14 mouse cellular contexts compared by ENCODE assay signal in the genomic region with DNA sequence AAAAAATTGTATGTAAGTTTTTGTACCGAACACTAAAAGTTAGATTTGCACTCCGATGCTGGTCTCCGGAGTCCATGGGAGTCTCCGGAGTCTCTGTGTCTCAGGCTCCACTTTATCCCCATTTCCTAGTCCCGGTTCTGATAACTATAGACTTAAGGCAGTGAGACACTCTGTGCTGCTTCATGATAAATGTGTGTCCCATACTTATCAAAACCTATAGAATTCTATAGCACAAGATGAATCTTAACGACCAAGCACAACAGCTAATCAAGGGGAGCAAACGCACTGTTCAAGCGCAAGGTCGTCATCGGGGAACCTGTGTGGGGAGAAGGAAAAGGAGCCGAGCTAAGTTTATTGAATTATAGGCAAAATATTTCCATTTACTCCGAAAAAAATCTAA.
A peak's percentile ranks its signal among the peaks of the same experiment; 100 is the strongest.
DNase-seq lines count a peak whose midpoint lies in the region; ATAC-seq and TF ChIP-seq lines count a peak whose summit lies in the region.
"Had no signal": no experiment of that assay in that cellular context is flagged by ENCODE, and none has a peak within 500 bp of the region (broad histone marks: within the 10 kb centered on the region; RNA-seq: fewer than 3 reads in every experiment).

No protein-coding gene starts in this region.

- TF ChIP-seq CTCF in lung, embryonic 14.5 days (IDR thresholded peaks at IDR 0.05; ENCODE audit: low read depth), result no peak
- TF ChIP-seq CTCF in layer of hippocampus, adult 2 months (conservative IDR thresholded peaks at IDR 0.05), result no peak

- H3K9me3 ChIP-seq in heart, embryonic 14.5 days (ENCODE audit: control insufficient read depth, low read length), result no peaks in the 10 kb centered on the region
- no peaks in the 10 kb centered on the region for H3K9me3 ChIP-seq in lung, embryonic 14.5 days (ENCODE audit: low read depth, low read length)
- H3K9me3 ChIP-seq in embryonic facial prominence, embryonic 13.5 days, result no peaks in the 10 kb centered on the region
- H3K9me3 ChIP-seq in limb, embryonic 14.5 days (ENCODE audit: control insufficient read depth, low read length), result no peaks in the 10 kb centered on the region
- H3K9me3 ChIP-seq: liver, embryonic 13.5 days had no signal

- no peaks in the 10 kb centered on the region; a peak in 1 of 4 replicates for H3K4me1 ChIP-seq in heart, embryonic 14.5 days (ENCODE audit: control insufficient read depth in 2 of 2, insufficient read depth in 2 of 2, low read length in 2 of 2)
- peaks cover 17% of the 10 kb centered on the region; the same call in 1 of the 2 replicates for H3K4me1 ChIP-seq in lung, embryonic 14.5 days (ENCODE audit: insufficient read depth)
- H3K4me1 ChIP-seq in embryonic facial prominence, embryonic 13.5 days, result peaks cover 13% of the 10 kb centered on the region
- H3K4me1 ChIP-seq in limb, embryonic 14.5 days (ENCODE audit: control insufficient read depth, insufficient read depth, low read length), result peaks cover 10% of the 10 kb centered on the region
- H3K4me1 ChIP-seq: liver, embryonic 13.5 days had no signal

- DNase-seq in heart, adult 8-10 months (ENCODE audit: low spot score), result no peak
- DNase-seq in lung, embryonic 14.5 days, result no peak
- DNase-seq in lung, postnatal 36 days, result no peak
- no peak for DNase-seq in limb, embryonic 14.5 days (ENCODE audit: low spot score)
- no peak for DNase-seq in layer of hippocampus, adult 2 months (ENCODE audit: low spot score in 2 of 2)
- DNase-seq: adrenal gland, postnatal 25 days; gastrocnemius, postnatal 25 days; liver, embryonic 13.5 days; thymus, adult 2 months had no signal

- peak overlapping the region; percentile 67 for H3K4me2 ChIP-seq in heart, embryonic 14.5 days (ENCODE audit: low read length)
- peak overlapping the region; percentile 41 for H3K4me2 ChIP-seq in lung, embryonic 14.5 days
- H3K4me2 ChIP-seq in embryonic facial prominence, embryonic 13.5 days, result peak overlapping the region; percentile 52
- H3K4me2 ChIP-seq in limb, embryonic 14.5 days (replicated peaks; ENCODE audit: low read depth, low read length, severe bottlenecking), result peak overlapping the region; percentile 36
- H3K4me2 ChIP-seq: liver, embryonic 13.5 days had no signal

- H3K27ac ChIP-seq in heart, embryonic 14.5 days (replicated peaks in 1 of 2; ENCODE audit: control insufficient read depth in 1 of 2, insufficient read depth in 1 of 2, low read depth in 2 of 2, low read length in 2 of 2), result no peak overlapping the region
- 0 out of 2 replicates have a peak overlapping the region, but pooled peaks have one; percentile 28 for H3K27ac ChIP-seq in lung, embryonic 14.5 days (ENCODE audit: low read depth)
- no peak overlapping the region for H3K27ac ChIP-seq in embryonic facial prominence, embryonic 13.5 days
- no peak overlapping the region for H3K27ac ChIP-seq in limb, embryonic 14.5 days (replicated peaks; ENCODE audit: low read depth, low read length)
- no peak overlapping the region for H3K27ac ChIP-seq in layer of hippocampus, adult 2 months
- H3K27ac ChIP-seq: liver, embryonic 13.5 days had no signal

- TF ChIP-seq POLR2A in limb, embryonic 14.5 days (IDR thresholded peaks at IDR 0.05; ENCODE audit: borderline replicate concordance, extremely low read depth, insufficient read depth, insufficient read length), result no peak

- no peak for ATAC-seq in heart, embryonic 14.5 days (ENCODE audit: insufficient number of reproducible peaks, insufficient read depth, low FRiP score, low read depth)
- ATAC-seq in lung, embryonic 14.5 days (ENCODE audit: insufficient read depth), result no peak
- no peak for ATAC-seq in embryonic facial prominence, embryonic 13.5 days (ENCODE audit: insufficient number of reproducible peaks, insufficient read depth, low FRiP score, low TSS enrichment, low read depth)
- ATAC-seq in limb, embryonic 14.5 days (ENCODE audit: low FRiP score, low read depth), result no peak
- no peak for ATAC-seq in CD4-positive, CD25-positive, alpha-beta regulatory T cell, adult 4 months
- ATAC-seq: forebrain, embryonic 14.5 days; inflammation-experienced regulatory T-cells, adult 6 months had no signal

- H3K4me3 ChIP-seq in heart, embryonic 14.5 days (ENCODE audit: control insufficient read depth in 1 of 2, insufficient read depth in 1 of 2, low read depth in 1 of 2, low read length in 2 of 2), result peak overlapping the region; percentile 22; a peak in 2 of 4 replicates
- peak overlapping the region; percentile 10; the same call in 1 of the 2 replicates for H3K4me3 ChIP-seq in lung, embryonic 14.5 days (ENCODE audit: low read depth, low read length)
- 0 out of 2 replicates have a peak overlapping the region, but pooled peaks have one; percentile 6 for H3K4me3 ChIP-seq in embryonic facial prominence, embryonic 13.5 days
- no peak overlapping the region; the same call in 1 of the 2 replicates for H3K4me3 ChIP-seq in limb, embryonic 14.5 days (replicated peaks; ENCODE audit: low read length)
- H3K4me3 ChIP-seq in layer of hippocampus, adult 2 months, result no peak overlapping the region
- H3K4me3 ChIP-seq: liver, embryonic 13.5 days had no signal

- no peak overlapping the region for H3K9ac ChIP-seq in heart, embryonic 14.5 days (ENCODE audit: low read length)
- H3K9ac ChIP-seq in lung, embryonic 14.5 days, result no peak overlapping the region
- H3K9ac ChIP-seq in embryonic facial prominence, embryonic 13.5 days, result no peak overlapping the region
- no peak overlapping the region for H3K9ac ChIP-seq in limb, embryonic 14.5 days (ENCODE audit: low read depth, low read length, severe bottlenecking)
- H3K9ac ChIP-seq: liver, embryonic 13.5 days had no signal

- H3K36me3 ChIP-seq in heart, embryonic 14.5 days (ENCODE audit: control insufficient read depth, insufficient read depth, low read length), result no peaks in the 10 kb centered on the region
- H3K36me3 ChIP-seq in lung, embryonic 14.5 days (ENCODE audit: insufficient read depth), result no peaks in the 10 kb centered on the region
- H3K36me3 ChIP-seq in embryonic facial prominence, embryonic 13.5 days, result no peaks in the 10 kb centered on the region
- H3K36me3 ChIP-seq in limb, embryonic 14.5 days (ENCODE audit: control insufficient read depth, insufficient read depth, low read length), result no peaks in the 10 kb centered on the region
- H3K36me3 ChIP-seq: liver, embryonic 13.5 days had no signal

- 21% methylated on average over 12 of the region's 12 CpGs for WGBS in heart, embryonic 14.5 days
- 36% methylated on average over 12 of the region's 12 CpGs for WGBS in lung, embryonic 14.5 days
- WGBS in embryonic facial prominence, embryonic 13.5 days, result 35% methylated on average over 12 of the region's 12 CpGs
- WGBS in limb, embryonic 14.5 days, result 35% methylated on average over 12 of the region's 12 CpGs

- peaks cover 27% of the 10 kb centered on the region for H3K27me3 ChIP-seq in heart, embryonic 14.5 days (ENCODE audit: control insufficient read depth, insufficient read depth, low read length)
- H3K27me3 ChIP-seq in lung, embryonic 14.5 days (ENCODE audit: insufficient read depth, low read length), result peaks cover 8% of the 10 kb centered on the region; the same call in 1 of the 2 replicates
- H3K27me3 ChIP-seq in embryonic facial prominence, embryonic 13.5 days, result peaks cover 49% of the 10 kb centered on the region
- peaks cover 18% of the 10 kb centered on the region for H3K27me3 ChIP-seq in limb, embryonic 14.5 days (ENCODE audit: control insufficient read depth, insufficient read depth, low read length)

Comparison
In these comparisons a context has a peak if more than half of its experiments do, and no peak if none do; other contexts are left out.
1. H3K4me3 ChIP-seq: peak in heart, embryonic 14.5 days (2 of 2), lung, embryonic 14.5 days (single experiment) and embryonic facial prominence, embryonic 13.5 days (single experiment); none in limb, embryonic 14.5 days (single experiment) and layer of hippocampus, adult 2 months (single experiment).
2. Peak in every context shown above with its lines, with median percentiles within 50 percentile points of each other: H3K4me2 ChIP-seq.